Mouse (Mus musculus) intestine, embryonic 14.5 days (tissue): ENCODE results near the gene Crxos. TPM values are rescaled to one million over a fixed set of nuclear protein-coding genes. Genes with fewer than 3 reads are reported as not detected.

Experiments
- ATAC-seq: fragments of 200-750 bp; cut with Nextera tagmentation; replicated peaks from 2 replicates; pipeline ENCODE4 v1.8.0; 2017; ENCODE audit warnings: low read depth, moderate number of reproducible peaks, moderate TSS enrichment, moderate library complexity; ENCODE audit not compliant: low FRiP score, low TSS enrichment
- DNase-seq: peaks from one replicate; pipeline ENCODE4 v3.0.0-alpha.2; 2018; ENCODE audit warnings: low spot score
- H3K27ac ChIP-seq: fragments of 300-500 bp; sonication (generic); 2 replicates; pipeline ENCODE4 v1.5.1; 2014; ENCODE audit warnings: low read depth, mild to moderate bottlenecking, control low read depth
- H3K27me3 ChIP-seq: fragments of 300-500 bp; sonication (generic); replicated peaks from 2 replicates; pipeline ENCODE4 v1.6.1; 2014; ENCODE audit warnings: low read length, control low read depth; ENCODE audit not compliant: control insufficient read depth, insufficient read depth
- H3K36me3 ChIP-seq: fragments of 300-500 bp; sonication (generic); 2 replicates; pipeline ENCODE4 v1.6.1; 2014; ENCODE audit warnings: low read length, control low read depth; ENCODE audit not compliant: control insufficient read depth, insufficient read depth
- H3K4me1 ChIP-seq: fragments of 300-500 bp; sonication (generic); replicated peaks from 2 replicates; pipeline ENCODE4 v1.6.1; 2014; ENCODE audit warnings: low read length, control low read depth, mixed read lengths; ENCODE audit not compliant: control insufficient read depth, insufficient read depth
- H3K4me2 ChIP-seq: fragments of 300-500 bp; sonication (generic); 2 replicates; pipeline ENCODE4 v1.6.1; 2014; ENCODE audit warnings: low read length
- H3K4me3 ChIP-seq: fragments of 300-500 bp; sonication (generic); 2 replicates; pipeline ENCODE4 v1.5.1; 2014; ENCODE audit warnings: low read depth, low read length, control low read depth, mixed read lengths
- H3K9ac ChIP-seq: fragments of 300-500 bp; sonication (generic); 2 replicates; pipeline ENCODE4 v1.6.1; 2014; ENCODE audit warnings: mild to moderate bottlenecking, low read length
- H3K9me3 ChIP-seq: fragments of 300-500 bp; sonication (generic); 2 replicates; pipeline ENCODE4 v1.6.1; 2016; ENCODE audit warnings: low read length, control low read depth; ENCODE audit not compliant: control insufficient read depth
- WGBS: fragments of 180-500 bp; shearing (Covaris S2); extraction: QIAGEN DNeasy Blood & Tissue Kit; methylation state at CpG from one replicate; pipeline ENCODE4 v1.1.7; 2014; 5-methylcytosine and 5-hydroxymethylcytosine counted together
- polyA plus RNA-seq: library from polyadenylated mRNA; unstranded; fragments of >200 nt; fragmentation: Nextera tagmentation; extraction: Ambion mirVana; gene quantifications from 2 replicates; pipeline ENCODE4 v1.2.1, GENCODE M21; 2014

Crxos gene
- polyA plus RNA-seq, 1 experiment from 2014 or later = not detected

DNA sequence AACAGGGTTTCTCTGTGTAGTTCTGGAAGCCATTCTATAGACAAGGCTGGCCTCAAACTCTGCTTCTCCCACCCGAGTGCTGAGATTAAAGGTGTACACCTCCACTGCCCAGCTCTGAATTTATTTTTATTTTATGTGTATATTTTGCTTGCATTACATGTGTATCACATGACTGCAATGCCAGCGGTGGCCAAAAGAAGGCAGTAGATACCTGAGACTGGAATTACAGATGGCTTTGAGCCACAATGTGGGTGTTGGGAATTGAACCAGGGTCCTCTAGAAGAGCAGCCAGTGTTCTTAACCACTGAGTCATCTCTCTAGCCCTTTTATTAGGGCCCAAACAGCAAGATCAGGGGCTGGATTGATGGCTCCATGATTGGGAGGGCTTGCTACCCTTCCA is 48.1 kb downstream of the Crxos start:
- H3K9me3 ChIP-seq = no peaks in the 10 kb centered on the region
- peaks cover 2% of the 10 kb centered on the region; the same call in 1 of the 2 replicates for H3K36me3 ChIP-seq
- no peak overlapping the region for H3K4me3 ChIP-seq
- 64% methylated on average over 2 of the region's 2 CpGs for WGBS
- no peak overlapping the region for H3K27ac ChIP-seq
- ATAC-seq = no peak
- no peak overlapping the region for H3K9ac ChIP-seq
- no peaks in the 10 kb centered on the region for H3K4me1 ChIP-seq
- no peak for DNase-seq
- H3K27me3 ChIP-seq = no peaks in the 10 kb centered on the region
- H3K4me2 ChIP-seq = no peak overlapping the region

DNA sequence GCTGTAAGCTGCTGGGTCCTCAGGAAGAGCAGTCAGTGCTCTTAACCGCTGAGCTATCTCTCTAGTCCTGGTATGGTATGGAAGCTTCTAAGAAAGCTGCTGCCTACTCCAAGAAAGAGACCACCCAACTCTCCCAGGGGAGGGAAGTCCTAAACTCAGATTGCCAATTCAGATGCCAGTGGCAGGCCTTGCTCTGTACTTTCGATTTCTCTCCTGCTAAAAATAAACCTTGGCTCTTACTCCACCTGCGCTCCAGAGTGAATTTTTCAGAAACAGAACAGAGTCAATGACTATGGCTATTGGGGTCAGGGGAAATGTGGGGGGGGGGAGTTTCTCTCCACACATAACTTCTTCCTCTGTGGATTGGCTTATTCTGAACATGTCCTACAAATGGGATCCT is 49.2 kb downstream of the Crxos start:
- no peak overlapping the region for H3K9ac ChIP-seq
- 72% methylated on average over 3 of the region's 3 CpGs for WGBS
- H3K9me3 ChIP-seq = no peaks in the 10 kb centered on the region
- H3K27me3 ChIP-seq = no peaks in the 10 kb centered on the region
- no peak overlapping the region for H3K27ac ChIP-seq
- ATAC-seq (no peak), DNase-seq (no peak)
- H3K4me2 ChIP-seq = no peak overlapping the region
- H3K4me1 ChIP-seq = no peaks in the 10 kb centered on the region
- H3K36me3 ChIP-seq = peaks cover 12% of the 10 kb centered on the region
- H3K4me3 ChIP-seq = no peak overlapping the region

DNA sequence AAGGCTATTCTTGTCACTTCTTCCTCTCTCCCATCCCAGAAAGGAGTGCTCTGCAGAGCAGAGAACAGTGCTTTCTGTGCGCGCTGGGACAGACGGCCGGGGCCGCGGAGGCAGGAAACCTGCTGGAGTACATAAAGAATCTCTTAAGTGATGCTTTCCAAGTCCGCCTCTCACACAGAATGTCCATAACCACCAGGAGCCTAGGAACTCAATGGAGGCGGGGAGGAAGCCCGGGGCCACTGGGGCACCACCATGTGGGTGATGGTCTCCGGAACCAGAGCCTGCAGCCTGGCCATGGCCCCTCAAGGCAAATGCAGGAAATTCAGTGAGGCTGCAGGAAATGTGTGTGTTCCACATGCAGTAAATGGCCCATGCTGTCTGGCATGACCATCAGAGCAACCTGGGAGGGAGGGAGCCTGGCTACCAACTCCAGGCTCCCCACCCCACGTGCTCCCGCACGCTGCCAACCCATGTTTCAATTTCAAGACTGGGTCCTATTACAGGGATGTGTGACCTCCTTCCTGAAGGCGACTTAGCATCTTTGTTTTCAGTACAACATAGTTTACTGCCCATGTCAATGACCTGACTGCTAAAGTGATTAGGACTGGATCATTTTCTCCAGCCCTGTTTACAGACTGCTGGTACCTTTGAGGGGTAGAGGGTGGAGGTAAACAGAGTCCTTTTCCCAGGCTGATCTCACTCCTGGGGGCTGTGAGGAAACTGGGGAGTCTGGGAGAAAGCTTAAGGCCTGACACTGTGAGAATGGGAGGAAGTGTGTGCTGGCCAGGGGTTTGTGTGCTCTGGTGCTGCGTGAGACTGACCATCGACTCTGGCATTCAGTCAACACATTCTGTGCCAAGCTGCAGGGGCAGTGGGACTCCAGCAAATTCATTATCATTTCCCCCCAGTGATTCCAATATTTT is 51.3 kb downstream of the Crxos start:
- ATAC-seq (no peak), DNase-seq (no peak)
- Histone ChIP-seq H3K27me3 (no peaks in the 10 kb centered on the region), H3K4me3 (no peak overlapping the region), H3K9ac (no peak overlapping the region), H3K27ac (no peak overlapping the region), H3K4me1 (no peaks in the 10 kb centered on the region), H3K9me3 (no peaks in the 10 kb centered on the region), H3K36me3 (peaks cover 32% of the 10 kb centered on the region), H3K4me2 (no peak overlapping the region)
- 51% methylated on average over 16 of the region's 16 CpGs for WGBS

DNA sequence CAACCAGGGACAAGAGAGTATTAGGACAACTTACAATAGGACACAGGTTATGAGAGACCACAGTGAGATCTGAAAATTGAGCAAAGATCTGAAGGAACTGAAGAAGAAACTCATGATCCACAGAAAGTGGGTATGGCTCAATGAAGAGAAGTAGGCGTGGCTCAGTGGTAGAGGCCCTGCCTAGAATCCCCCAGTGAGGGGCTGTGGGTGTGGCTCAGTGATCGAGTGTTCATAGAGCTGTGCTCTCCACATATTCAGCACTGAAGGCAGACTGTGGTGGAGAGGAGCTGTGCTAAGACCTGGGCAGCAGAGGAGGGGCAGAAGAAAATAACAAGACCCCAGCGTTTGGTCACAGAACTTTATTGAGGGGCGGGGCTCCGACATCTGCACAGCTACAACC is 55.1 kb downstream of the Crxos start:
- Histone ChIP-seq H3K9me3 (no peaks in the 10 kb centered on the region), H3K4me2 (no peak overlapping the region), H3K36me3 (peaks cover 70% of the 10 kb centered on the region), H3K27me3 (no peaks in the 10 kb centered on the region), H3K4me3 (no peak overlapping the region), H3K4me1 (no peaks in the 10 kb centered on the region), H3K27ac (no peak overlapping the region), H3K9ac (no peak overlapping the region)
- ATAC-seq (no peak), DNase-seq (no peak)
- 83% methylated on average over 5 of the region's 5 CpGs for WGBS

DNA sequence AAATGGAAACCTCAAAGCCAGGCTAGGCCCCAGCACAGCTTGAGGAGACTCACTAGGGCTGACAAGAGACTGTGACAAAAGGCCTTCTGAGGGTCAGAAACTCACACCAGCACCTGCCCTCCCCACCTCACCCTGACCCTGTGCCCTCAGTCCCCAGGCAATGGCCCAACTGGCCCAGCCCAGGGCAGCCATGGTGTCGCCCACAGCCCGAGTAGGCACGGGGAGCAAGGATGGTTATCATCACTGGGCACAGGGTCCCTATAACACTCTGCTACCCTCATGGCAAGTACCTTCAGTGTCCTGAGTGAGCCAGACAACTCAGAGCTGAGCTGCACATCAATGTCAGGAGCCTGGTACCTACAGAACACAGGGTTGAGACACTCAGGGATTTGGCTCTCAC is 56.2 kb downstream of the Crxos start:
- no peak overlapping the region for H3K9ac ChIP-seq
- H3K4me1 ChIP-seq = no peaks in the 10 kb centered on the region
- H3K36me3 ChIP-seq = peaks cover 81% of the 10 kb centered on the region
- no peaks in the 10 kb centered on the region for H3K27me3 ChIP-seq
- H3K4me3 ChIP-seq = no peak overlapping the region
- no peak overlapping the region for H3K27ac ChIP-seq
- DNase-seq (no peak), ATAC-seq (no peak)
- no peak overlapping the region for H3K4me2 ChIP-seq
- WGBS = 97% methylated on average over 3 of the region's 3 CpGs
- no peaks in the 10 kb centered on the region for H3K9me3 ChIP-seq

DNA sequence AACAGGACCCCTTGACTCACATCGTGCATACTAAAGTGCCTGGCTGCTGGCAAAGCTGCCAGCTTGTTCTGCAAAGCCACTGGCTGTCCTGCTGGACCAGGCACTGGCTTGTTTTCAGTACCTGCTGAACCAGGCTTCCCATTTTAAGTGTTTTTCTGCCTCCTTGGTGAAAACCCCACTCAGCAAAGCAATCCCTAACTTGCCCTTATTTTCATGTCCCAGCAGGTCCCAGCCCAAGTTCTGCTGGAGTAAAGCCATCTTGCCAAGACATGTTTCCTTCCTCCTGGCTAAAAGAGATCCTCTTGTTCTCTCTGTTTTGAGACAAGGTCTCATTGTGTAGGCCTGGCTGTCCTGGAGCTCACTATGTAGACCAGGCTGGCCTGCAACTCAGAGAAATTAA is 61.9 kb downstream of the Crxos start:
- H3K4me3 ChIP-seq = no peak overlapping the region
- DNase-seq (no peak), ATAC-seq (no peak)
- H3K27me3 ChIP-seq = no peaks in the 10 kb centered on the region
- H3K27ac ChIP-seq = no peak overlapping the region
- H3K4me1 ChIP-seq = peaks cover 15% of the 10 kb centered on the region
- H3K9me3 ChIP-seq = no peaks in the 10 kb centered on the region
- peaks cover 55% of the 10 kb centered on the region for H3K36me3 ChIP-seq
- H3K9ac ChIP-seq = no peak overlapping the region
- peak overlapping the region; percentile 95; the same call in 1 of the 2 replicates for H3K4me2 ChIP-seq
- WGBS = 96% methylated on average over 1 of the region's 1 CpGs

DNA sequence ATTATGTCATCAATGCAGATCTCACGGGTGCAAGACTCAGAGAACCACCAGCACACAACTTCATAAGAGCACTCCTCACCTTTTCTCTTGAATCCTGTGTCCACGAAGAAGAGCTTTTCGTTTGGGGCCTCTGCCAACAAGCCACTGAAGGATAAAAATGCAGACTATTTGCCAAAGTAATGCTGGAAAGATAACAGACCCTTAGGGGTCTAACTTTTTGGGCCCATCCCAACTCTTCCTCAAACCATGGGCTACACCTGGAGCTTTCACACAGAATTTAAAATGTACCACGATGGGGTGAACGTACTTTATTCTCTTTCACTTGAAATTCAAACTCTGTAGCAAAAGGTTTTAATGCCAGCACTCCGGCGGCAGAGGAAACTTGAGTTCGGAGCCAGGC is 62.8 kb downstream of the Crxos start:
- Histone ChIP-seq H3K36me3 (peaks cover 54% of the 10 kb centered on the region), H3K9ac (peak overlapping the region; percentile 65), H3K4me1 (peaks cover 15% of the 10 kb centered on the region), H3K27me3 (no peaks in the 10 kb centered on the region), H3K27ac (peak overlapping the region; percentile 84; the same call in 1 of the 2 replicates), H3K4me2 (peak overlapping the region; percentile 95), H3K9me3 (no peaks in the 10 kb centered on the region), H3K4me3 (peak overlapping the region; percentile 92)
- 6% methylated on average over 8 of the region's 8 CpGs for WGBS
- no peak for DNase-seq
- ATAC-seq = no peak

DNA sequence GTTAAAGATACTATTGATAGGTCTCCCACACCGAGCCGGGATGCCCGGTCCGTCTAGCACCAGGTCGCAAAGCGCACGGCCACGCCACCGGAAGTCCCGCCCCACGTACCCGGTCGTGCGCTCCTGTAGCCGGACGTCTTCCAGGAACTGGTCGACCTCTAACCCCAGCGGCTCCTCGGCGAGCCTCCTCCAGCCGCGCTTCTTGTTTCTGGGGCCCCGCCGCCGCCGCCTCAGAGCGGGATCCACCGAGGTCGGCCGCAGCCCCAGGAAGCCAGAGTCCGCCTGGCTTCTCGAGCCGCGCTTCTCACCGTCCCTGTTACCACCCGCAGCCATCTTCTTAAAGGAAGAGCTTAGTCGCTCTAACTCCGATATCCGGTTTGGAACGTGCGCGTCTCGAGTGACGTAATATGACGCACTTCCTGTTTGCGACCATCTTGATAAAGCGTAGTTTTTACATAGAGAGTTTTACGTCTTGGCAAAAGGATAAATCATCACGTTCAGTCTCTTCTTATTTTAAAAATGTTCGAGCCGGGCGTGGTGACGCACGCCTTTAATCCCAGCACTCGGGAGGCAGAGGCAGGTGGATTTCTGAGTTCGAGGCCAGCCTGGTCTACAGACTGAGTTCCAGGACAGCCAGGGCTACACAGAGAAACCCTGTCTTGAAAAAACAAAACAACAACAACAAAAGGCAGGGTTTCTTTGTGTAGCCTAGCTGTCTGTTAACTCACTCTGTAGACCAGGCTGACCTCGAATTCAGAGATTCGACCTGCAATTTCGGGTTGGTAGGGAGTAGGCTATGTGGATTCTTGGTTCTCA is 63.5 kb downstream of the Crxos start, which contains the start of gene Nop53:
Gene Nop53 (minus strand): TSS at position 354 of the 816 bp plus-strand sequence.
- ATAC-seq (peak; percentile 93), DNase-seq (peak; percentile 98)
- Histone ChIP-seq H3K4me2 (peak within 1 kb of the TSS; percentile 95), H3K27ac (peak within 1 kb of the TSS; percentile 84), H3K4me1 (peaks cover 15% of the 10 kb centered on the region), H3K27me3 (no peaks in the 10 kb centered on the region), H3K36me3 (peaks cover 54% of the 10 kb centered on the region), H3K9ac (peak within 1 kb of the TSS; percentile 65), H3K4me3 (peak within 1 kb of the TSS; percentile 92), H3K9me3 (no peaks in the 10 kb centered on the region)
- 2% methylated on average over 59 of the region's 59 CpGs for WGBS
